Mouse (Mus musculus) kidney, adult 8-10 months (tissue): ENCODE measurements around the gene Ahsg.

Experiments
- DNase-seq, 2 experiments: peaks; one replicate each; pipeline ENCODE4 v3.0.0; 2022

Gene Ahsg

GRCm38 (mm10) chr16:22890683-22891510, at the start of gene Ahsg:
TSS of gene Ahsg (plus strand) at chr16:22891277.
- no peak for DNase-seq

- no peak for DNase-seq
Observed at GRCm38 (mm10) chr16:22842871-22843270, 48.2 kb upstream of the Ahsg start.

GRCm38 (mm10) chr16:22844061-22844801, 46.8 kb upstream of the Ahsg start:
- peak; percentile 87 to 89 for DNase-seq

GRCm38 (mm10) chr16:22844834-22845233, 46.2 kb upstream of the Ahsg start:
- no peak for DNase-seq

- DNase-seq, result peak; percentile 48 to 59
Observed at GRCm38 (mm10) chr16:22845481-22845880, 45.6 kb upstream of the Ahsg start.

GRCm38 (mm10) chr16:22847686-22848085, 43.4 kb upstream of the Ahsg start:
- no peak for DNase-seq

GRCm38 (mm10) chr16:22848331-22848730, 42.7 kb upstream of the Ahsg start:
- DNase-seq, result no peak

GRCm38 (mm10) chr16:22852709-22853108, 38.4 kb upstream of the Ahsg start:
- DNase-seq, result no peak

GRCm38 (mm10) chr16:22856773-22857172, 34.3 kb upstream of the Ahsg start:
- DNase-seq, result no peak

- peak; percentile 99 to 100 for DNase-seq
Observed at GRCm38 (mm10) chr16:22857431-22858113, 33.5 kb upstream of the Ahsg start, which contains the start of the genes Tbccd1 and Dnajb11. TSS of gene Tbccd1 (minus strand) at chr16:22857669. TSS of gene Dnajb11 (plus strand) at chr16:22857845.

- no peak for DNase-seq
Observed at GRCm38 (mm10) chr16:22872397-22872796, 18.7 kb upstream of the Ahsg start.

GRCm38 (mm10) chr16:22873369-22873768, 17.7 kb upstream of the Ahsg start:
- no peak for DNase-seq

GRCm38 (mm10) chr16:22876218-22877043, 14.6 kb upstream of the Ahsg start:
- DNase-seq, result peak in 1 of 2 experiments; percentile 30

- DNase-seq, result no peak
Observed at GRCm38 (mm10) chr16:22877660-22878390, 13.3 kb upstream of the Ahsg start.

- no peak for DNase-seq
Observed at GRCm38 (mm10) chr16:22878716-22879115, 12.4 kb upstream of the Ahsg start.

GRCm38 (mm10) chr16:22879945-22880595, 11.0 kb upstream of the Ahsg start:
- no peak for DNase-seq

GRCm38 (mm10) chr16:22880900-22881299, 10.2 kb upstream of the Ahsg start:
- no peak for DNase-seq

- no peak for DNase-seq
Observed at GRCm38 (mm10) chr16:22881487-22881886, 9.6 kb upstream of the Ahsg start.

GRCm38 (mm10) chr16:22883441-22883840, 7.6 kb upstream of the Ahsg start:
- no peak for DNase-seq

GRCm38 (mm10) chr16:22885356-22885755, 5.7 kb upstream of the Ahsg start:
- no peak for DNase-seq

GRCm38 (mm10) chr16:22886726-22887125, 4.4 kb upstream of the Ahsg start:
- DNase-seq, result no peak
